ENCODE assay signal across 27 mouse cellular contexts in the genomic region with DNA sequence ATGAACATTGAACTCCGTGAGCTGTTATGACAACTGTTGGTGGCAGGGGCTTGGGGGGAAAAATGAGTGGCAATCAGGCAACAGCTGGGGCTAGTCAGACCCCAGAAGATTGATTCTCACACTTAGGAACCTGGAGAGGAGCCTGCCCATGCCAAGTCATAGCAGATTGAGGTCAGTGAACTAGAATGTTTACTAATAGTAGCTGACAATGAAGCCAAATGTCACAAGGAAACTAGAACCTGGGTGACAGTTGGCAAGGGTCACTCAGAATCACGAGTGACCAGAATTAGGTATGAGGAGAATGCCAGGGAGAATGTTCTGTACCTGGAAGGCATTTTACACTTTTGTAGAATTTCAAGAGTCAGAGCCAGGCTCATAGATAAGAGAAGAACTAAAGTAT.
A peak's percentile ranks its signal among the peaks of the same experiment; 100 is the strongest.
DNase-seq lines count a peak whose midpoint lies in the region.
"Had no signal": no experiment of that assay in that cellular context is flagged by ENCODE, and none has a peak within 500 bp of the region (broad histone marks: within the 10 kb centered on the region; RNA-seq: fewer than 3 reads in every experiment).

No protein-coding gene starts in this region.

- no peak overlapping the region for H3K27ac ChIP-seq in forebrain, embryonic 10.5 days
- H3K27ac ChIP-seq: embryonic facial prominence, embryonic 13.5 days; gastrocnemius, adult 2 months; kidney, postnatal 0 days; liver, embryonic 14.5 days; macrophage; midbrain, embryonic 13.5 days; neural tube, embryonic 15.5 days; stomach, postnatal 0 days had no signal

- H3K9me3 ChIP-seq in forebrain, embryonic 10.5 days = no peaks in the 10 kb centered on the region
- H3K9me3 ChIP-seq: embryonic facial prominence, embryonic 13.5 days; midbrain, embryonic 13.5 days; neural tube, embryonic 15.5 days had no signal

- peaks cover 9% of the 10 kb centered on the region for H3K4me1 ChIP-seq in forebrain, embryonic 10.5 days
- H3K4me1 ChIP-seq: neural tube, embryonic 15.5 days had no signal

- DNase-seq in cerebellum, adult 18-20 months = peak; percentile 31 to 35
- no peak for DNase-seq in cerebellum, adult 8-10 months
- peak; percentile 30 for DNase-seq in retina, postnatal 1 day
- no peak for DNase-seq in retina, embryonic 14.5 days (ENCODE audit: low spot score)
- DNase-seq in cerebellum, postnatal 14 days = peak; percentile 27 to 64
- DNase-seq in adrenal gland, postnatal 4 days (ENCODE audit: low spot score in 2 of 2) = no peak
- no peak for DNase-seq in forebrain, embryonic 10.5 days (ENCODE audit: extremely low spot score, low spot score)
- DNase-seq: adrenal gland, postnatal 14 days; embryo, embryonic 11 days; gastrocnemius, adult 2 months; gastrocnemius, postnatal 36 days; heart, postnatal 14 days; kidney, adult 8-10 months; layer of hippocampus, postnatal 36 days; liver; lung, adult 2 months; lung, postnatal 10 days; right cerebral cortex, postnatal 4 days; thymus, adult 18-20 months; thymus, postnatal 25 days had no signal

- no peaks in the 10 kb centered on the region for H3K36me3 ChIP-seq in forebrain, embryonic 10.5 days (replicated peaks)
- H3K36me3 ChIP-seq: embryonic facial prominence, embryonic 13.5 days; midbrain, embryonic 13.5 days; neural tube, embryonic 15.5 days had no signal

- no peaks in the 10 kb centered on the region for H3K27me3 ChIP-seq in forebrain, embryonic 10.5 days (ENCODE audit: poor library complexity, severe bottlenecking)
- H3K27me3 ChIP-seq: embryonic facial prominence, embryonic 13.5 days; midbrain, embryonic 13.5 days; neural tube, embryonic 15.5 days had no signal

- no peak overlapping the region for H3K4me3 ChIP-seq in forebrain, embryonic 10.5 days
- H3K4me3 ChIP-seq: embryonic facial prominence, embryonic 13.5 days; gastrocnemius, adult 2 months; midbrain, embryonic 13.5 days; neural tube, embryonic 15.5 days had no signal

- 79% methylated on average over 2 of the region's 2 CpGs for WGBS in forebrain, embryonic 10.5 days

Comparison
In these comparisons a context has a peak if more than half of its experiments do, and no peak if none do; other contexts are left out.
1. DNase-seq: peak in cerebellum, adult 18-20 months (2 of 2), retina, postnatal 1 day (single experiment) and cerebellum, postnatal 14 days (2 of 2); none in cerebellum, adult 8-10 months (single experiment), retina, embryonic 14.5 days (single experiment), adrenal gland, postnatal 4 days (0 of 2) and forebrain, embryonic 10.5 days (single experiment).